Mouse (Mus musculus): Measurements from ENCODE around the gene Rpl13a.
"Not testable (repeated sequence)": the region's sequence is repeated elsewhere in the genome, so short reads cannot be mapped to it uniquely, and the experiment has no call there.

Rpl13a gene

GRCm38 (mm10) chr7:45118336-45118735, 10.2 kb downstream of the Rpl13a start:
- no peak for DNase-seq (ENCODE audit: low spot score in 2 of 2)

- DNase-seq (ENCODE audit: low spot score in 2 of 2) = no peak
These were observed 11.0 kb downstream of the Rpl13a start for GRCm38 (mm10) chr7:45117566-45117965.

DNA sequence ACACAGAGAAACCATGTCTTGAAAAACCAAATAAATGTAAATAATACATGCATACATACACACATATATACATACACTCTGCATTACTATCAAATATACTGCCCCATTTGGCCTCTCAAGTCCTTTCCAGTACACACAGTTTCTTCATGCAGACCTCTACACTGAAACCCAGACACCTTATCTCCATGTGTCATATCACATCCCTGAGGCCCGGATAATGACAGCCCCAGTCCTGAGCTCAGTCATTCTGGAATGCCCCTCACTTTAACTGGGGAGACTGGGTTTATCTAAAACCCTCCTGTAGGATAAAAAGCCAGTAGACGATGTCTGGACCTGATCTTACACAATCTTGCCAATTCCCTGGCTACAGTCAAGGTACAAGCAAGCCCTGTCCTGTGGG, 15.1 kb downstream of the Rpl13a start:
- DNase-seq (ENCODE audit: low spot score in 2 of 2) = no peak

DNA sequence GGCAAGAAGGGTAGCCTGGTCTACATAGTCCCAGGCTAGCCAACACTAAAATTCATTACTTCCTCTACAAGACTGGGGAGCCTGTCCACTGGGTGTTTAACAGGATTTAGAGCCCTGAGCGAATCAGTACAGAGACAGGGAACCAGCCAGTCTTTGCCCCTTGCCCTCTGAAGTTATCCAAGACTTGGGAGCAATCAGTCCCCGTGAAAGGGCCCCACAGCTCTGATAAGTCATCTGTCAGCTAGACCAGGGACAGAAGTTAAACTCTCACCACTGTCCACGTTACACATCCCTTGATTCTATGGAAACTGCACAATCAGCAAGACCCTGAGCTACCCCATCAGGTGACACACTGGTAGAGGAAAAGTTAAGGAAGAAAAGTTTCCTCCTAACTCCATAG, 16.0 kb downstream of the Rpl13a start:
- no peak for DNase-seq (ENCODE audit: low spot score in 2 of 2)

DNA sequence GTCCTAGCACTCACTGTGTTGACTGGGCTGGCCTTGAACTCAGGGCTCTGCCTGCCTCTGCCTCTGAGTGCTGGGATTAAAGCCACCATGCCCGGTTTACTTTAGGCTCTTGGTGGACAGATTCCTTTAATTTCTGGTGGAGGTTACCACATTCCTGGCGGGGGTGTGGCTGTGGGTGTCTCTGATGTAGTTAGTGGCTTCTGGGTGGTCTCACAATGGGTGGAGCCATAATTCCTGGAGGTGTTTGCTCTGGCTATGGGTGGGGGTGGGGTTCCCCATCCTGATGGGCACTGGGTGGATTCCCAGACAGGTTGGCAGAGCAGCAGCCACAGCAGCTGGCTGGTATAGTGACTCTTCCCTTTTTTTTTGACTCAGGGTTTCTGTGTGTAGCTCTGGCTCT, 16.6 kb downstream of the Rpl13a start:
- DNase-seq (ENCODE audit: low spot score in 2 of 2) = no peak

DNA sequence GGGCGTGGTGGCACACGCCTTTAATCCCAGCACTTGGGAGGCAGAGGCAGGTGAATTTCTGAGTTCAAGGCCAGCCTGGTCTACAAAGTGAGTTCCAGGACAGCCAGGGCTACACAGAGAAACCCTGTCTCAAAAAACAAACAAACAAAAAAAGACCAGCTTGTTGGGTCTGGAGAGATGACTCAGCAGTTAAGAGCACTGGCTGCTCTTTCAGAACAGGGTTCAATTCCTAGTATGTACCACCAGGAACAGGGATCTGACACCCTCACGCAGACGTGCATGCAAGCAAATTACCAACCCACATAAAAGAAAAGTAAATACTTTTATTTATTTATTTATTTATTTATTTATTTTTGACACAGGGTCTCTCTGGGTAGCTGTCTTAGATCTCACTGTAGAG, 18.5 kb downstream of the Rpl13a start:
- not testable (repeated sequence) for DNase-seq (ENCODE audit: low spot score in 2 of 2)

GRCm38 (mm10) chr7:45107052-45107645, 21.4 kb downstream of the Rpl13a start:
- DNase-seq (ENCODE audit: low spot score in 2 of 2) = no peak

- DNase-seq (ENCODE audit: low spot score in 2 of 2) = no peak
These were observed 22.1 kb downstream of the Rpl13a start for GRCm38 (mm10) chr7:45106441-45106840.

DNA sequence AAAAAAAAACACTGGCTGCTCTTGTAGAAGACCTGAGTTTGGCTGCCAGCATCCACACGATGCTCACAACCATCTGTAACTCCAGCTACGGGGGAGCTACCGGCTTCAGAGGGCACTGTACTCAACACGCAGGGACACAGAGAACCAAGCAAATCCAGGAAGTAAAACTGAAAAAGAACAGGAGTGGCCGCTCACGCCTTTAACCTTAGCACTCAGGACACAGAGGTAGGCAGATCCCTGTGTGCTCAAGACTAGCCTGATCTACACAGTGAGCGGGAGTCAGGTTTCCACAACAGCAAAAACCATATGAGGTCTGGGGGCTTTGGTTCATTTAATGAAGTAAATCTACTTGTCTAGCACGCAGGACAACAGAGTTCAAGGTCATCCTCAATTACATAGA, 23.1 kb downstream of the Rpl13a start:
- no peak for DNase-seq (ENCODE audit: low spot score in 2 of 2)

DNA sequence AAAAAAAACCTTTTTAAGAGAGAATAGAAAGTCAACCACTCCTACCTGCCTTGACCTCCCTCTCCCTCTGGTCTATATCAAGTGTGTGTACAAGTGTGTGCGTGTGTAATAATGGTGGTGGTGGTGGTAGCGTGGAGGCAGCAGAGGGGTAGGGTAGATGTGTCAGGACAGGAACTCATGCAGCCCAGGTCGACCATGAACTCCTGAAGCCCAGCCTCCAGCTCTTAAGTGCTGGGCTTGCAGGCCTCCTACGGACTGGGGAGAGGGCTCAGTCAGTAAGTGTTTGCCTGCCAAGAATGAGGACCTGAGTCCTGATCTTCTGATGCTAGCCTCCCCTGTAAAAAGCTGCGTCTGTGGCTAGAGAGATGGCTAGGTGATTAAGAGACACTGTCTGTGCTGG, 23.6 kb downstream of the Rpl13a start:
- DNase-seq (ENCODE audit: low spot score in 2 of 2) = no peak

- DNase-seq (ENCODE audit: low spot score in 2 of 2) = peak in 1 of 2 experiments; percentile 63
These were observed 24.8 kb downstream of the Rpl13a start, which contains the start of gene Fcgrt for GRCm38 (mm10) chr7:45103652-45104180. Gene Fcgrt, minus strand, starts transcription at chr7:45103851.

- DNase-seq (ENCODE audit: low spot score in 2 of 2) = no peak
These were observed 25.5 kb downstream of the Rpl13a start for GRCm38 (mm10) chr7:45102940-45103585.

GRCm38 (mm10) chr7:45102441-45102840, 26.1 kb downstream of the Rpl13a start:
- no peak for DNase-seq (ENCODE audit: low spot score in 2 of 2)

DNA sequence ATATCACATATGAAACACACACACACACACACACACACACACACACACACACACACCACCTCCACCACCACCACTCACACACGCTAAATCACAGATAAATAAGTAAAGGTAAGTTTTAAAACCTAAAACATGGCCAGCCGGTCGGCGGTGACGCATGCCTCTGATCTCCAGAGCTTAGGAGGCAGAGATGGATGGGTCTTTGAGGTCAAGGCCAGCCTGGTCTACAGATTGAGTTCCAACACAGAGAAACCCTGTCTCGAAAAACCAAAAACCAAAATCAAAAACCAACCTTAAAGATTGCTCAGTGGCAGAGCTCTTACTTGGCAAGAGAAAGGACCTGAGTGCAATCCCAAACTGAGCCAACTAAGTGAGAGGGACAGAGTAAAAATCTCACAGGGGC, 28.5 kb downstream of the Rpl13a start:
- no peak for DNase-seq (ENCODE audit: low spot score in 2 of 2)

GRCm38 (mm10) chr7:45098541-45099240, 29.9 kb downstream of the Rpl13a start:
- DNase-seq (ENCODE audit: low spot score in 2 of 2) = no peak

- DNase-seq (ENCODE audit: low spot score in 2 of 2) = no peak
These were observed 31.1 kb downstream of the Rpl13a start for GRCm38 (mm10) chr7:45097479-45097878.

GRCm38 (mm10) chr7:45095965-45096364, 32.6 kb downstream of the Rpl13a start:
- not testable (repeated sequence) for DNase-seq (ENCODE audit: low spot score in 2 of 2)

- DNase-seq (ENCODE audit: low spot score in 2 of 2) = no peak
These were observed 33.2 kb downstream of the Rpl13a start for GRCm38 (mm10) chr7:45095367-45095766.

DNA sequence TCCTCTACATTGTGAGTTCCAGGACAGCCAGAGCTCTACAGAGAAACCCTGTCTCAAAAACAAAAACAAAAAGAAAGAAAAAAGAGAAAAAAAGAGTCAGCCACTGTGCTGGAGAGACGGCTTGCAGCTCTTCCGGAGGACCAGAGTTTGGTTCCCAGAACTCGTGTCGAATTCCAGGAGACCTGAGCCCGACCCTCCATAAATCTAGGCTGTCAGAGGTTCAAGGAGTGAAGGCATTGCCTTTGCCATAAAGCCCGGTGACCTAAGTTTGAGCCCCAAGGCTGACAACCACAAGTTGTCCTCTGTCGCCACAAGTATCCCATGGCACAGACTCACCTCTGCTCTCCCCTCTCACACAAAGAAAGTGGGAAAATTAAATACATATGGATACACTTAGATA, 34.4 kb downstream of the Rpl13a start:
- DNase-seq (ENCODE audit: low spot score in 2 of 2) = no peak

GRCm38 (mm10) chr7:45093516-45093905, 35.0 kb downstream of the Rpl13a start:
- no peak for DNase-seq (ENCODE audit: low spot score in 2 of 2)

GRCm38 (mm10) chr7:45092828-45093515, 35.6 kb downstream of the Rpl13a start:
- no peak for DNase-seq (ENCODE audit: low spot score in 2 of 2)

GRCm38 (mm10) chr7:45092048-45092447, 36.5 kb downstream of the Rpl13a start, which contains the start of gene Rcn3:
Gene Rcn3, minus strand, starts transcription at chr7:45092221.
- DNase-seq (ENCODE audit: low spot score in 2 of 2) = peak; percentile 41 to 64
